Mouse (Mus musculus) heart, embryonic 11.5 days (tissue): Measurements from ENCODE around the gene Gm17720. TPM values are rescaled to one million over a fixed set of nuclear protein-coding genes. Genes with fewer than 3 reads are reported as not detected.
"Not testable (repeated sequence)": the region's sequence is repeated elsewhere in the genome, so short reads cannot be mapped to it uniquely, and the experiment has no call there.

ENCODE experiments used
- ATAC-seq: fragments of 200-750 bp; cut with Nextera tagmentation; replicated peaks from 2 replicates; pipeline ENCODE4 v1.8.0; 2017; ENCODE audit warnings: moderate library complexity; ENCODE audit not compliant: insufficient number of reproducible peaks, low FRiP score, low TSS enrichment
- H3K27ac ChIP-seq: fragments of 300-500 bp; sonication (generic); 2 replicates; pipeline ENCODE4 v1.5.1; 2014; ENCODE audit warnings: mild to moderate bottlenecking, low read depth, low read length
- H3K27me3 ChIP-seq: fragments of 300-500 bp; sonication (generic); 2 replicates; pipeline ENCODE4 v1.6.1; 2014; ENCODE audit warnings: mild to moderate bottlenecking, low read length, mixed read lengths; ENCODE audit not compliant: control insufficient read depth, insufficient read depth
- H3K36me3 ChIP-seq: fragments of 300-500 bp; sonication (generic); 2 replicates; pipeline ENCODE4 v1.6.1; 2014; ENCODE audit warnings: mild to moderate bottlenecking, low read length, moderate library complexity, mixed read lengths; ENCODE audit not compliant: control insufficient read depth, insufficient read depth
- H3K4me1 ChIP-seq: fragments of 300-500 bp; sonication (generic); 2 replicates; pipeline ENCODE4 v1.6.1; 2014; ENCODE audit warnings: low read length; ENCODE audit not compliant: control insufficient read depth, insufficient read depth
- H3K4me2 ChIP-seq: fragments of 300-500 bp; sonication (generic); 2 replicates; pipeline ENCODE4 v1.6.1; 2014; ENCODE audit warnings: mild to moderate bottlenecking, moderate library complexity
- H3K4me3 ChIP-seq: fragments of 300-500 bp; sonication (generic); 2 replicates; pipeline ENCODE4 v1.5.1; 2014; ENCODE audit warnings: low read depth, low read length
- H3K9ac ChIP-seq: fragments of 300-500 bp; sonication (generic); 2 replicates; pipeline ENCODE4 v1.6.1; 2014; ENCODE audit warnings: mild to moderate bottlenecking, low read depth, low read length, moderate library complexity
- H3K9me3 ChIP-seq: fragments of 300-500 bp; sonication (generic); replicated peaks from 2 replicates; pipeline ENCODE4 v1.6.1; 2016; ENCODE audit warnings: low read length; ENCODE audit not compliant: control insufficient read depth
- WGBS: fragments of 180-500 bp; shearing (Covaris S2); extraction: QIAGEN DNeasy Blood & Tissue Kit; methylation state at CpG from one replicate; pipeline ENCODE4 v1.1.7; 2014; ENCODE audit not compliant: insufficient replicate concordance; 5-methylcytosine and 5-hydroxymethylcytosine counted together
- polyA plus RNA-seq: library from polyadenylated mRNA; unstranded; fragments of >200 nt; fragmentation: Nextera tagmentation; extraction: Ambion mirVana; gene quantifications from 2 replicates; pipeline ENCODE4 v1.2.1, GENCODE M21; 2014

Gene Gm17720
- polyA plus RNA-seq, 1 experiment from 2014 or later, result not detected

GRCm38 (mm10) chr8:110033771-110034170, 68.8 kb downstream of the Gm17720 start:
- H3K36me3 ChIP-seq, H3K4me2 ChIP-seq, ATAC-seq, H3K4me3 ChIP-seq, H3K27me3 ChIP-seq, H3K9ac ChIP-seq, H3K9me3 ChIP-seq: not testable (repeated sequence)
- Histone ChIP-seq H3K4me1 (peaks cover 16% of the 10 kb centered on the region), H3K27ac (peak overlapping the region; percentile 57)
- WGBS, result 15% methylated on average over 8 of the region's 8 CpGs

Other genes starting within 250 kb of the Gm17720 start
- gene Phlpp2, start 234.2 kb downstream of the Gm17720 start, polyA plus RNA-seq, result 2.2 and 3.3 TPM in 2 replicates
- gene Marveld3, start 140.6 kb downstream of the Gm17720 start, polyA plus RNA-seq, result not detected in 2 replicates
- gene Tat, start 112.3 kb downstream of the Gm17720 start, polyA plus RNA-seq, result not detected in 2 replicates
- gene Chst4, start 63.0 kb downstream of the Gm17720 start, polyA plus RNA-seq, result 0.16 and 0.51 TPM in 2 replicates
- gene Zfp612, start 23.0 kb downstream of the Gm17720 start, polyA plus RNA-seq, result 5.4 and 6.0 TPM in 2 replicates
- gene Gm21964, start 1.5 kb downstream of the Gm17720 start, polyA plus RNA-seq, result not detected in 2 replicates
- gene Calb2, start 65.5 kb upstream of the Gm17720 start, polyA plus RNA-seq, result 2.8 and 2.9 TPM in 2 replicates
- 5.6 and 6.7 TPM in 2 replicates for gene Cmtr2, start 112.9 kb upstream of the Gm17720 start, polyA plus RNA-seq
- 0.14 and 0.28 TPM in 2 replicates for gene Hydin, start 164.2 kb upstream of the Gm17720 start, polyA plus RNA-seq